8 mouse cellular contexts compared by ENCODE assay signal in genomic region chr2:122737894-122738830, GRCm38 (mm10). TPM values are rescaled to one million over a fixed set of nuclear protein-coding genes. Genes with fewer than 3 reads are reported as not detected.
A peak's percentile ranks its signal among the peaks of the same experiment; 100 is the strongest.
DNase-seq lines count a peak whose midpoint lies in the region; ATAC-seq lines count a peak whose summit lies in the region.

Gene Bloc1s6, plus strand, starts transcription at chr2:122738503.

- peak within 1 kb of the TSS; percentile 85 for H3K9ac ChIP-seq in hindbrain, embryonic 14.5 days

- WGBS in hindbrain, embryonic 14.5 days = under 1% methylated on average over 48 of the region's 59 CpGs

- peaks cover 19% of the 10 kb centered on the region for H3K4me1 ChIP-seq in hindbrain, embryonic 14.5 days (replicated peaks; ENCODE audit: control insufficient read depth, insufficient read depth, low read length)

- DNase-seq in R1 (ENCODE audit: low read depth, low spot score) = peak; percentile 91
- DNase-seq in cerebellum, postnatal 25 days = peak; percentile 94
- DNase-seq in frontal cortex, postnatal 25 days (ENCODE audit: low spot score in 2 of 2) = peak; percentile 82 to 87
- DNase-seq in hindbrain, embryonic 14.5 days (ENCODE audit: low spot score) = peak; percentile 96
- DNase-seq in layer of hippocampus, postnatal 36 days = peak; percentile 91 to 92
- DNase-seq in lung, postnatal 36 days = peak; percentile 93
- peak; percentile 97 for DNase-seq in retina, postnatal 1 day
- peak; percentile 78 to 88 for DNase-seq in urinary bladder, adult 18-20 months (ENCODE audit: low spot score in 2 of 2)

- H3K4me2 ChIP-seq in hindbrain, embryonic 14.5 days (replicated peaks) = peak within 1 kb of the TSS; percentile 84

- peak within 1 kb of the TSS; percentile 81 for H3K4me3 ChIP-seq in hindbrain, embryonic 14.5 days (replicated peaks; ENCODE audit: low read length)

- no peaks in the 10 kb centered on the region for H3K9me3 ChIP-seq in hindbrain, embryonic 14.5 days (ENCODE audit: control insufficient read depth, low read length)

- peak within 1 kb of the TSS; percentile 93 for H3K27ac ChIP-seq in hindbrain, embryonic 14.5 days

- peaks cover 2% of the 10 kb centered on the region; the same call in 1 of the 2 replicates for H3K36me3 ChIP-seq in hindbrain, embryonic 14.5 days (replicated peaks; ENCODE audit: control insufficient read depth, insufficient read depth)

- H3K27me3 ChIP-seq in hindbrain, embryonic 14.5 days (ENCODE audit: control insufficient read depth, insufficient read depth, low read length) = peaks cover 11% of the 10 kb centered on the region

- ATAC-seq in hindbrain, embryonic 14.5 days (ENCODE audit: low FRiP score) = peak; percentile 95

RNA-seq across cellular contexts. Expression of gene Bloc1s6, which starts in this region (rescaled TPM):
- 78.4 and 91.7 TPM in 2 replicates for polyA plus RNA-seq in hindbrain, embryonic 14.5 days (2014; fragmentation: Nextera tagmentation; extraction: Ambion mirVana)
- total RNA-seq in layer of hippocampus, postnatal 36 days (2021) = 10 to 100 TPM; 19.9 to 28.0 TPM

Comparison
In these comparisons a context has a peak if more than half of its experiments do, and no peak if none do; other contexts are left out.
1. Peak in every context shown above with its lines: DNase-seq, ATAC-seq, H3K4me3 ChIP-seq and H3K27ac ChIP-seq.